Mouse (Mus musculus) layer of hippocampus, postnatal 10 days (tissue): ENCODE measurements at regions not wholly inside any gene's neighbourhood (a gene's known extent, or its start where the extent isn't known, plus 50 kb on each side); places are given as distances from the start of the nearest gene placed in this dataset.

Experiments
- DNase-seq, 2 experiments: peaks; one replicate each; pipeline ENCODE4 v3.0.0; 2021; ENCODE audit warnings: low spot score in 2 of 2

DNA sequence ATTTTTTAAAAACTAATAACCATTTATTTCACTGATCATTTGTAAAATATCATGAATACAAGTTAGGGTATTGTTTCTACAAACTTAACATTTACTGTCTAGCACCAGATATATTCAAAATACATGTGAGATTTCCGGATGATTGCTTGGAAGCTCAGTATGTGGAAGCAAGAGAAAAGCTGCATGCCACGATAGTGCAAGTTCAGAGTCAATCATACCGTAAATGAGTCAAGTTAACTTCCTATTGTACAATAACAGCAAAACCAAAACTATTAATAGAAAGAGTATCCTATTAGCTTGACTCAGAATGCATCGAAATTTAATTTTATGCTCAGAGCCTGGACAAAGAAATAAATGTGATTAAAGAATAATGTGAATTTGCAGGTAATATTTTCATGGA, 1284.6 kb upstream of the Cited2 start:
- no peak for DNase-seq

DNA sequence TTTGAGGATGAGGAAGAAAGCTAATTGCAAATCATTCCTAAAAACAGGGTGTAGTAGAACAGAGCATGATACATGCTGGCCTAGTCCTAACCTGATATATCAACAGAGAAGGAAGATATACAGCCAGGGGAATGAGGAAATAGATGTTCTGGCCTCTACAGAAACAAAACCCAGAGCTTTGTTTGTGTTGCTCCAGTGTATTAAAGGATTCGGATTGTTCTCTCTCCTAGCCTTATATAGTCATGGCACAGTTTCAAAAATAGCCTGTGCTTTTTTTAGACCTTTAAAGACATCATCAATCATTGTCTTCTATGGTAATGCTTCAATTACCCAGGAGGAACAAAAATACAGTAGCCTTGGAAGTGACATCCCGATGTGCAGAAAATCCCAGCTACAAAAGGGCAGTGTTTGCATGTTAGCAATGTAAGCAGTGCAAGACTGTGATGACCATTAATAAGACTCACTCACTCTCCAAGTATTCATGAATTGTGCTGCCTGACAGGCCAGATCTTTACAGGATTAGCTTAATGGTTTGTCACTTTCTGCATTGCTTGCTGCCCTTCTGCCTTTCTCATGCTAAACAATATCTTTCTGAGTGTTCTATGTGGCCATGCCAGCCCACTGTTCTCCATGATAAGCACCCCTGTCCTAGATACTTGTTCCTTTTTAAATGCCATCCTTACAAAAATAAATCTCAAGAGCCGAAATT, 1281.9 kb upstream of the Cited2 start:
- peak in 1 of 2 experiments; percentile 9 for DNase-seq

DNA sequence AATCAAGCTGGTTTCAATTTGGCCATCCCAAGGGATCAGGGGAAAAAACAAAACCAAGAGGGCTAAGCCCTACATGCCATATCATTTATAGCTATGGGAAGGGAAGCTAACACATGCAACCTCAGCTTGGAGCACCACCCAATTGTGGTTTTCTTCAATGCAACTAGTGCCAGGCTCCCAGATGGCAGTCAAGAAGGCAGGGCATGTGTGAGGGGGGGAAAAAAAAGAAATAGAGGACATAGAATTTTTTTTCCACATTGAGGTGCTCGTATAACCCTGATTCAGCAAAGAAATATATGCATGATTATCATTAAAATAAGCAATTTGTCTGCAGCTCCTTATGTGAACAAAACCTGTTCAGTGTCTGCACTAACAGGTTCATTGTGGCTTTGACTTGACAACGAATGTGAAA, 1281.4 kb upstream of the Cited2 start:
- peak in 1 of 2 experiments; percentile 16 for DNase-seq

DNA sequence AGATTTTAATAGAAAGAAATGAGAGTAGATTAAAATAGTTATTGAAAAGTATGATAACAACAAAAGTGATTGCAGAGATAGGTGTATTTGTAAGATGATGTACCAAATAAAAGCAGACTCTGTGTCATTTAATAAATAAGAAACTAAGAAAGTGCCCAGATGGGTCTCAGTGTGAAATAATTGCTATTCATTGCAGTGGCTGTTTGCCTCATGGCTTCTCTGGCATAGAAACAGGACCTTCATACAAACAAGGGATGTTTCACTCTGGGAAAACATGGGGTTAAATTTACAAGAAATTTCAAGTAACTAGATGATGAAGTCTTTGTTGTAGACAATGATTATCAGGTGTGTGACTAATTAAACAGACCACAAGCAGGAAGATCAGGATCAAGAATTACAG, 1279.1 kb upstream of the Cited2 start:
- no peak for DNase-seq

DNA sequence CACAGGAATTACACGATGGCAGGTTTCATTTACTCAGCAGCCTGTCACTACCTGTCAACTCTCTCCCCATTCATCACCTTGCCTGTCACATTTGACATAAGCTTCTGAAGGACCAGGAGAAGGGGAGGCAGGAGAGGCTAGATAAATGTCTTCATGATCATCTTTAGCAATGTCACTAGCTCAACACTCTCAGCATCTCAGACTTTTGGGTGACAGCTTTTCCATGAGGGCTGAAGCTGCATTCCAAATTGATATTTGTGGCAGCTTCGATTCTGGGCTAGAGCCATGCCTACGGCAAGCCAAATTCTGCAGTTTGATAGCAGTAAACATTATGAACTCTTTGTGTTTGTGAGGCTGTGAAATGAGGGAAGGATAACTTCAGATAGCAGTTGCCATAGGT, 1255.1 kb upstream of the Cited2 start:
- DNase-seq: peak; percentile 7 to 45

DNA sequence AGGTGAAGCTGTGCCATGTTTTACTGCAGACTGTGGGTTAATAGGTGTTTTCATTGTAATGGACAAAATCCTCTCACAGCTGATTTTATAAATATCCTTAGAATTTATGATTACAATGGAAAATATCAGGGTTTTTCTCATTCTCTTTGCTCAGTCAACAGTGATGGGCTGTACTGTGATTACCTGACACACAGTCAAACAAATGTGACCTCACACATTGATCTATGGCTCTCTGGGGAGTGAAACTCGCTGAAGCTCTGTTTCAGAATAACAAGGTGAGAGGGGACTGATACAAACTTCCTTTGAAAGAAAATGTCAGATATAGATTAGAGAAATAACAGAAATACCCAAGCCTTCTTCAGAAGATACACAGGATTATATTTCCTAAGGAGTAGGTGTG, 1253.3 kb upstream of the Cited2 start:
- DNase-seq: no peak

DNA sequence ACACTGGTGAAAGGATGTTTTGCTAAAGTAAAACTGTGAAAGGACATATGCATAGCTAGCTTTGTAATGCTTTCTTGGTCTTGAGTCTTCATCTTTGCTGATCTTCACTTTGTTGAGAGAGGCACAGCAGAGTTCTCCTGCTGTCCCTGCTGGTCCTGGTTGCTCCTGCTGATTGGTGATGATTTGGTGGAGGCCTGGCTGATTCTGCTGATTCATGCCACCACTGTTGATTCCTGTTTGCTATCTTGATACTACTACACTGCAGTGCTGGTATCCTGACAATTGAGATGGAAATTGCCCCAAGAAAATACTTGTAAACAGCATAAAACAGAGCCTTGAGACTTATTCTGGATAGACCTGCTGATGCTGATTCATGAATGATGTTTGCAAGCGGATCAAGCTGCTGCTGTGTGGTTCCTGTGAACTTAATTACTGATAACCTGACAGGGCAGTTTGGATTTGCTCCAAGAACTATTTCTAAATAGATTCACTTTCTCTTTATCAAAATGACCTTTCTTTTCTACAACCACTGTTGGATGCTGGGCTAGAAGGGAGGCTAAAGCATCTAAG, 1249.0 kb upstream of the Cited2 start:
- no peak for DNase-seq

DNA sequence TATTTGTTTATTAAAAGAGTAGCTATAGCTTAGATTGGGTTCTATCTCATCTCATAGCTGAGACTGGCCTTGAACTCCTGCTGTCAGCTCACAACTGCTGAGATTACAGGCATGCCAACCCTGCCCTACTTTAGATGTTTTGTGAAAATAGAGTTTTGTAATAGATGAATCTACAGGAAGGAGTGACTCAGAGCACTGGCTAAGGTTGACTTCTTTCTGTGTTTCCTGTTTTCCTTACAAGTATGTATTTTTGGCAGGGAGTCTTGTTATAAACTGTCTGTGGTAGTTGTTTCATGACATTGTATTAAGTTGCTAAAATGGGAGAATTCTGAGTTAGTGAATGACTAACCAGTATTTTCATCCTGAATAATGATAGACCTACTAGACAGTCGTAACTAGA, 1224.4 kb upstream of the Cited2 start:
- DNase-seq: no peak

DNA sequence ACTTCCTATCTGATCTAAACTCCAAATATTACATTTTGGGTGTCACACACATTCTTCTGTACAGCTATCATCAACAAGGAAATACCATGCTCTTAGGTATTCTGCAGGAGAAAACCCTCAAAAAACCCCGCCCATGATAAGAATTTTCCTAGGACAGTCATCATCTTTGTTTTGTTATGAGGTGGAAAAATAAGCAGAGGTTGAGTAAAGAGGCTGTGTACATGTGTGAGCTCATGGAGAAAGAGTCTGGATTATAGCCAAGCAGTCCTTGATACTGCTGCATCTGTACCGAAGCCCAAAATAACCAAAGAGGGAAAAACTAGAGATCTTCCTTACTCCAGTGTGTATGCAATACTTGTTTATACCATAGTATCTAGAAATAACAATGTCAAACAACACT, 1215.3 kb upstream of the Cited2 start:
- no peak for DNase-seq

DNA sequence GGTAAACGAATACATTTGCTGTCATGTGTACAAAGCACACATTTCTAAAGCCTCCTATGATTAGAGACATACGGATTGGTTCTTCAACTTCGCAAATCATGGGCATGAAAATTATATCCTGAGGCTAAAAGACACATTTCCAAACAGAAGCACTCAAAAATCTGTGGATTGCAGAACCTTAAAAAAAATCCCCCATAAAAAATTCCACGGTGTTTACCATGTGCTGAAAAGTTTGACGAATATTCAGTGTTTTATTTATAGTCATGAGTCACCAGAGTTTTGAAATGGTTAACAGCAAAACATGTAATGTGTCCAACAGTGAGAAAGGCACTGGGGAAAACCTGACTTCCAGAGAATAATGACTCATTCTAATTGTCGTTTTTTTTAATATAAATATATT, 1214.9 kb upstream of the Cited2 start:
- DNase-seq: no peak

DNA sequence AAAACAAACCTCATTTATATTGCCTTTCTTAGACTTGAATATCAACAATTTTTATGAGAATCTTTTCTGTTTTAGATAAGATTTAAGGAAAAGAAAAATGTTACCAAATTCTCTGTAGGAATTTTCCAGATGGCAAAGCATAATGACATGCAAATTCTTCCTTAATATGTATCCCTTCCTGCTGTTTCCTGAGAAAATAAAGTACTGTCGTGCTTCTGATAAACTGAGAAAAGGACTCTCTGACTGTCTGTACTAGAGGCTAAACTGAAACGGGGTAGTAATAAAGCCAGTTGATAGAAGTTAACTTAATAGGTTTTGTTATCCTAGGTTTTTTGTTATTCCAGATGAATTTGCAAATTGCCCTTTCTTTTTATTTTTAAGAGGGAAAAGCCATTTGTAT, 1208.4 kb upstream of the Cited2 start:
- DNase-seq: no peak

DNA sequence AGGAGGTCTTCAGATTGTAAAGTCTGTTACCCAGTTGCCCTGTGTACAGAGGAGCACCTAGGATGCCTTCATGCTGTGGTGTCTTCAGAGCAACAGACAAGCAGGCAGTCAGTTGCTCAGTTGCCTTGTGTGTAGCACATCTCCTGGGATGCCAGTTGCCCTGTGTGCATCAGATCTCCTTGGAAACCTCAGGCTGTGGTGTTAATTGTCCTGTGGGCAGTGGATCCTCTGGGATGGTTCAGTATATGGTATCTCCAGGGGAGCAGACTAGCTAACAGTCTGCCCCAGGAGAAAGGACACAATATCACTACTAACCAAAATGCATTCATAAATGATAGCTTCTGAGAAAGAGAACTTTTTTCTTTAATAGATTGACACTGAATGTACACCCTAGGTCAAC, 1201.1 kb upstream of the Cited2 start:
- no peak for DNase-seq

DNA sequence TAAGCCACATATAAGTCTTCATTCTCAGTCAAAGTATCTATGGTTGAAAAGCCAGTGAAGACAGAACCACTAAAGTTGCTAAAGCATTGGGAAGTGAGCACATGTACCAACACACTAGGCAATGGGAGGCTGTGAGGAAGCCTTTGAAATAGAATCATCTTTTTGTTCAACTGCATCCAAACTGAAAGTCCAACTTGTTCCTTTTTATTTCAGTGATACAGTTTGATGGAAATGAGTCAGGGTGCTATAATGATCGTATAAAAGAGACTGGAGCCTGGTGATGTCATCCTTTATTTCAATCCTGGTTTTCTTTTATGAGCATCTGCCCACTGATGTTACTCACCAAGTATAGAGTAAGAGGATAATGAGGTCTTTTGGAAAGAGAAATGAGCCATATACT, 1198.9 kb upstream of the Cited2 start:
- DNase-seq: no peak

DNA sequence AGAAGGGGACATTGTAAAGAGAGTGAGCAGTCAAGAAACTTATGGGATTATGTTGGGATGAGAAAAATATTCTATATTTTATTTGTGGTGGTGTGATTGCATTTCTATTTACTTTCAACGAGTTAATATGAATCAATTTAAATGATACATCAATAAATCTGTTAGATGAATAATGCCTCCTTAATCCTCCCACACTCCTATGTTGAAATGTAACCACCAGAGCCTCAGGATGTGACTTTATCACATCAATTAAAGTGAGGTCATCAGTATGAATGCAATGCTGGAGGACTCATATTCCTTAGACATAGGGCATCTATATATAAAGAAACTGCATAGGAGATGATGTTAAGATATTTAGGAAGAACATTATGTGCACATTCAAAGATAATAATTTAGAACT, 1195.3 kb upstream of the Cited2 start:
- no peak for DNase-seq

DNA sequence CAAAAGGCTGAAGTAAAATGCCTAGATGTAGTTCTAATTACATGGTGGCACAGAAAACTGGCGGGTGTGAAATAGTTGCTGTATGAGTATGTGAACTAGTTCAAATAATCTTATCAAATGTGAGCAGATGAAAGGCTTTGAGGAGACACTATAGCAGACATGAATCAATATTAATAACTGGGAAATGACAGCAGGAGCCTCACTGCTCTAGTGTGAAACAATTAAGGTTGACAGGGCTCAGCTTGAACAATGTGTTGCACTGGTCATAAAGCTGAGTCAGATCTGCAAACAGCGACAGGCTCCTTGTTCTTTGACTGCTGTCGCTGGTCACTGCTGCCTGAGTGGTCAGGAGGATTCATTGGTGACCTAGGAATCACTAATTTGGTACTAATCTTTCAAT, 1185.4 kb upstream of the Cited2 start:
- DNase-seq: no peak

DNA sequence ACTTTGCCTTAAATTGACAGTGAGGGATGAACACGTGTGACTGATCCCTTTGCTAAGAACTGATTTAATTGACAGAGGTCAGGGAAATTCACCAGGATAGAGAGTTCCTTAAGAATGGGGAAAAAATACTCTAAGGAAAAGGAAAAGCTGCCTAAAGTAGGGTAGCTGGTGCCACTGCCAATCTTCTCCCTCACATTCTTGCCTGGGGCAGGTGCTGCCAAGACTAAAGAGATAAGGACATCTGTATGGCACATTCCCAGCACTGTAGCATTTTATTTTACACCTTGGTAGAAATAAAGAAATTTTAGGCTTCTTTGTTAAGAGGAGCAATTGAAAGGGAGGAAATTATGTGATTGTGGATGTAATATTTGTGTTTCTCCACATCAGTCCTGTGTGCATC, 1184.6 kb upstream of the Cited2 start:
- DNase-seq: no peak

DNA sequence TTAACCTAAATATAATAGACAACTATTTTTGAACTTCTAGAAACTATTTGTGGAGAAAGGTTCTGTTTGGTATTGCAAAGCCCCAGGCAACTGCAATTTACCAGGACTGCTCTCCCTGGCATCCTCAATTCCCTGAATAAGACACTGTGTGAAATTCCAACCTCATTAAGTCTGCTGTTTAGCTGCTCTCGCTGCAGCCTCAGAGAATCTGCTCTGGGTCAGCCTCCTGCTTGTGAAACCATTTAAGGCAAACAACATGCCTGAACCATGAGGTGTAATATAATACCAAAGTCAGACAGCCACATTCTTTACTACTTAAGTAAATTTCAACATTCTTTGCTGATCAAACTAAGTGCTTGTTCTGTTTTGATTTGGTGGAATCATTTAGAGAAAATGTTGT, 1177.6 kb upstream of the Cited2 start:
- no peak for DNase-seq

DNA sequence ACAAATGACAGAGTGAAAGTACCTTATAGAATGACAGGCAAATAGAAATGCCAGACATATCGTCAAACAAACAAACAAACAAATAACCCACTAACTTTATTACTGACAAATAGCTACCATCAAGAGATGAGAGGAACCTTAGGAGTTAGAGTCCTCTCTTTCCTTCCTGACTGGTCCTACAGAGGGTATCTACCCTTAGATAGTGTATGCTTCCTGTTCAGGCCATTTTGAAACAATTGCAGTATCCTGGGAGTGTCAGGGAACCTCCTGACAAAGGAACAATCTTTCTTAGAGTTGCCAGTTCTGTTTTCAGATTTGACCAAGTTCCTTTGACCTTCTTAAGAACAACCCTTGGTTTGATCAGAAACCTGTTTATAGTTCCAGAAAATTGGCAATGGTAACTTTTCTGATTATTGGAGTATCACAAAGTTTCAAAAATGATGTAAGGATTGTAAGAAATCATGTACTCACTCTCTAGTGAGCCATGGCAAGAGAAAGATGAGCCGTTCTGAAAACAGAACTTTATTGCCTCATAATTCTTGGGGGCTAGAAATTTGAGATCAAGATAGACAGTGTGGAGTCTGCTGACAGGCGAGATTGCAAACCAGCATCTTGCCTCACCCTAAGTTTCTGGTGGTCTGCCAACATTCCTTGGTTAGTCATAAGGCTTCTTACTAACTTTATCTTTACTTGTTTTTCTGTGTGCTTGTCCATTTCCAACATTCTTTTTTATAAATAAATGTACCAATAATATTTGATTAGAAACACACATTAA, 1170.0 kb upstream of the Cited2 start:
- no peak for DNase-seq

DNA sequence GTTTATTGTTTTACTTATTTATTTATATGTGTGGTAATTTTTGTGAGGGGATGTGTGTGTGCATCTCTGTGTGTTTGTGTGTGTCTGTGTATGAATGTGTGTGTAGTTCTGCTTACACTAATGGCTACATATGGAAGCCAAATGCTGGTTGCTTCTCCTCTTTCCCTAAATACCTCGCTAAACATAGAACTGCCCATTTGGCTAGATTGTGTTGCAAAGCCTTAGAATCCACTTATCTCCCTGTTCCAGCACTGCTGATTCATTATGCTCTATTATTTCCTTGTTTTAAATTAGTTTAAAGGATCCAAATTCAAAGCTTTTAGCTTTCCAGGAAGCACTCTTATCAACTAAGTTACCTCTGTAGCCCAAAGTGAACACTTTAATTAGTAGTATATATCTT, 1148.5 kb upstream of the Cited2 start:
- no peak for DNase-seq

DNA sequence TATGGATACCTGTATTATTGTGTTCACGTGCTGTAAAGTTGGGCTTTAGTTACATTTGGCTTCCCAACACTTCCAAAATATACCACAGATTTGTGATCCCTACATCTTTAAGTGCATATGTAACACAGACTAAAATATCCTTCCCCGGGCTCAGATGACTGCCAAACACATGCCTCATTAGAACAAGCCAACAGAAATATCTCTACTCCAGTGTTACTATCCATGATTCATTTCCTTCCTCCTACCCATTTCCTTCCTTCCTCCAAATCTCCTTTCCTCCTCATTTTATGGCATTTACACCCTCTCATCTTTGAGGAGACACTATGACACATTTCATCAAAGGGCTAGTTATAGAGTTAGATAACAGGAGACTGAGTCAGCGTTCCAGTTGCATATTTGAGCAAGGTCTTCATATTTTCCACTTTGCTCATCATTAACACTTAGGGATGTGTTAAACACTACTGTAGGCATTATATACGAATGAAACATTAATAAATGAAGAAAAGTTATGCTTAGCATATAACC, 1144.4 kb upstream of the Cited2 start:
- DNase-seq: no peak

DNA sequence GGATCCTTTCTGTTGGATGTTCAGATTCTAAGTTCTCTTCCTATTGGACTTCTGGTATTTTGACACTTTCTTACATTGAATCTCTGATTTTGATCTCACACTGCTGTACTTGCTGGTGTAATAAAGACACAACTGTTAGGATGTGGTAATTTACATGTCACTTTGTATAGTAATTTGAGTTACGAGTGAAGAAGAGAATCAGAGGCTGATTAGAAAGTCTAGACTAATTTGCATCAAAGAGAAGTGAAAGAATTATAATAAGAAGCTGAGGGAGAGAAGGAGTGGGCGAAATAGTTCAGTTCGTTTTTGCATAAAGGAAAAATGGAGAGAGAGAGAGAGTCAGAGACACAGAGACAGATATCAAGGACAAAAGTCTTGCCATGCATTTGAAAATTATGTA, 1142.8 kb upstream of the Cited2 start:
- DNase-seq: no peak

DNA sequence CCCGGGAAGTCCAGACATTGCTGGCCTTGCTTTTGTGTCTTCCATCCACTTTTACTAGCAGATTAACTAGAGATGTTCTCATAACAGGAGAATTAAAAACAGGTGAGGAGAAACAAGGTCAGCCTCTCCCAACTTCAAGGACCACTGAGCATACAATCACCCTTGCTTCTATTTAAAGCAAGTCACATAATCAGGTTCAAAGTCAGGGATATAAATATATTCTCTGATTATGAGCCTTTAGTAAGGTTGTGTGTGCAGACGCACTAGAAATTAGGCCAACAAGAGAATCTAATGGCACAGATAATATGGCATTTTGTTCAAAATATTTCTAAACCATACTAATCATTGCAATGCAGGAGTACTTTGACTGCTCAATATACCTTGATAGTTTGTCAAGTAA, 1134.2 kb upstream of the Cited2 start:
- no peak for DNase-seq

DNA sequence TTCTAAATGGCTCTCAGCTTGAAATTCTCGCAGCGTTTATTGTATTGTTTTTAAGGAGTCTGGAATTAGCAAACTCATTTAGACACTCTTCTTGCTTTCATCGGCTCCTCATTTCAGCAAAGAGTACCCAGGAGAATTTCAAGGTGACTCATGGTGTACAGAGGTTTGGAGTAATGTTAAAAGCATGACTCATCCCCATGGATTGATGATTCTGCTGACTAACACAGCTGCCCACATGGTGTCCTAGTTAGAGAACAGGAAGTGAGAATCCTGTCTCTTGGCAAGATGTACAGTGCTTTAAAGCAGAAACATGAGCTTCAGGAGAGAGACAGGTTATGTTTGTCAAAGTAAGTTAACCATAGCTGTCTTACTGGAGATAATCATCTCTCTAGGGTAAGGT, 1133.6 kb upstream of the Cited2 start:
- no peak for DNase-seq
